Mouse (Mus musculus): ENCODE measurements around the gene Tmem274. TPM values are rescaled to one million over a fixed set of nuclear protein-coding genes. Genes with fewer than 3 reads are reported as not detected.
"Not testable (repeated sequence)": the region's sequence is repeated elsewhere in the genome, so short reads cannot be mapped to it uniquely, and the experiment has no call there.

Gene Tmem274
- total and polyA plus RNA-seq, 3 experiments = not detected

GRCm38 (mm10) chr4:149460475-149460874 is 16.7 kb upstream of the Tmem274 start:
- H3K27me3 ChIP-seq (ENCODE audit: control insufficient read depth, insufficient read depth, low read length); H3K36me3 ChIP-seq (ENCODE audit: control insufficient read depth, insufficient read depth, low read length); H3K4me3 ChIP-seq; H3K9ac ChIP-seq (ENCODE audit: low read depth, low read length); H3K27ac ChIP-seq; H3K79me2 ChIP-seq (replicated peaks; ENCODE audit: control insufficient read depth, insufficient read depth, low read length); DNase-seq: not testable (repeated sequence)
- TF ChIP-seq CTCF (IDR thresholded peaks at IDR 0.05) = peak; percentile 50
- peaks cover 22% of the 10 kb centered on the region for H3K4me1 ChIP-seq (ENCODE audit: control insufficient read depth, insufficient read depth, low read length)
- WGBS = 96% methylated on average over 2 of the region's 2 CpGs
- intact Hi-C loops (cut with DNase I) = loop anchor here (10.0 kb wide), 1 partner anchor 626 kb away; no protein-coding TSS in a partner anchor

- Histone ChIP-seq H3K79me2 (replicated peaks; ENCODE audit: control insufficient read depth, insufficient read depth, low read length) (no peaks in the 10 kb centered on the region), H3K4me1 (ENCODE audit: control insufficient read depth, insufficient read depth, low read length) (peaks cover 18% of the 10 kb centered on the region), H3K36me3 (ENCODE audit: control insufficient read depth, insufficient read depth, low read length) (peaks cover 3% of the 10 kb centered on the region; the same call in 1 of the 2 replicates), H3K4me3 (no peak overlapping the region), H3K27ac (peak overlapping the region; percentile 28; the same call in 1 of the 2 replicates), H3K9ac (ENCODE audit: low read depth, low read length) (no peak overlapping the region), H3K27me3 (ENCODE audit: control insufficient read depth, insufficient read depth, low read length) (no peaks in the 10 kb centered on the region)
- DNase-seq = peak in 1 of 2 experiments; percentile 53
- intact Hi-C loops (cut with DNase I) = loop anchor here (2.0 to 10.0 kb wide), 2 partner anchors 23 to 627 kb away; partner anchors contain the start of genes Lzic and Nmnat1
- WGBS = 27% methylated on average over 7 of the region's 7 CpGs
- TF ChIP-seq CTCF (IDR thresholded peaks at IDR 0.05) = no peak
- TF ChIP-seq EP300 (IDR thresholded peaks at IDR 0.05; ENCODE audit: insufficient read depth, low read depth, low read length) = no peak
- TF ChIP-seq POLR2A (IDR thresholded peaks at IDR 0.05; ENCODE audit: insufficient read depth, low read depth, low read length) = no peak
Observed at GRCm38 (mm10) chr4:149461579-149462304, 15.4 kb upstream of the Tmem274 start.

- Histone ChIP-seq H3K4me1 (ENCODE audit: control insufficient read depth, insufficient read depth, low read length) (peaks cover 14% of the 10 kb centered on the region), H3K4me3 (no peak overlapping the region), H3K79me2 (replicated peaks; ENCODE audit: control insufficient read depth, insufficient read depth, low read length) (no peaks in the 10 kb centered on the region), H3K27me3 (ENCODE audit: control insufficient read depth, insufficient read depth, low read length) (no peaks in the 10 kb centered on the region), H3K9ac (ENCODE audit: low read depth, low read length) (no peak overlapping the region), H3K36me3 (ENCODE audit: control insufficient read depth, insufficient read depth, low read length) (peaks cover 3% of the 10 kb centered on the region; the same call in 1 of the 2 replicates), H3K27ac (peak overlapping the region; percentile 28; the same call in 1 of the 2 replicates)
- intact Hi-C loops (cut with DNase I) = loop anchor here (2.0 to 10.0 kb wide), 2 partner anchors 22 to 628 kb away; partner anchors contain the start of genes Lzic and Nmnat1
- TF ChIP-seq EP300 (IDR thresholded peaks at IDR 0.05; ENCODE audit: insufficient read depth, low read depth, low read length) (no peak), POLR2A (IDR thresholded peaks at IDR 0.05; ENCODE audit: insufficient read depth, low read depth, low read length) (no peak), CTCF (IDR thresholded peaks at IDR 0.05) (no peak)
- WGBS = 73% methylated on average over 6 of the region's 6 CpGs
- DNase-seq = no peak
Observed at GRCm38 (mm10) chr4:149462305-149462971, 14.7 kb upstream of the Tmem274 start.

GRCm38 (mm10) chr4:149463435-149463950 is 13.7 kb upstream of the Tmem274 start:
- Histone ChIP-seq H3K36me3 (ENCODE audit: control insufficient read depth, insufficient read depth, low read length) (0 out of 2 replicates have a peak, but pooled peaks cover under 1% of the 10 kb centered on the region), H3K27ac (no peak overlapping the region), H3K4me3 (no peak overlapping the region), H3K4me1 (ENCODE audit: control insufficient read depth, insufficient read depth, low read length) (peaks cover 11% of the 10 kb centered on the region), H3K9ac (ENCODE audit: low read depth, low read length) (no peak overlapping the region), H3K79me2 (replicated peaks; ENCODE audit: control insufficient read depth, insufficient read depth, low read length) (no peaks in the 10 kb centered on the region), H3K27me3 (ENCODE audit: control insufficient read depth, insufficient read depth, low read length) (no peaks in the 10 kb centered on the region)
- no peak for DNase-seq
- 61% methylated on average over 6 of the region's 6 CpGs for WGBS
- intact Hi-C loops (cut with DNase I) = loop anchor here (2.0 to 10.0 kb wide), 2 partner anchors 21 to 629 kb away; partner anchors contain the start of genes Lzic and Nmnat1
- no peak for TF ChIP-seq EP300 (IDR thresholded peaks at IDR 0.05; ENCODE audit: insufficient read depth, low read depth, low read length)
- TF ChIP-seq POLR2A (IDR thresholded peaks at IDR 0.05; ENCODE audit: insufficient read depth, low read depth, low read length) = no peak
- TF ChIP-seq CTCF (IDR thresholded peaks at IDR 0.05) = no peak

- WGBS = 96% methylated on average over 3 of the region's 3 CpGs
Observed at GRCm38 (mm10) chr4:149469557-149469956, 7.6 kb upstream of the Tmem274 start.

More at GRCm38 (mm10) chr4:149469557-149469956, 7.6 kb upstream of the Tmem274 start:
- Histone ChIP-seq H3K79me2 (replicated peaks; ENCODE audit: control insufficient read depth, insufficient read depth, low read length) (no peaks in the 10 kb centered on the region), H3K36me3 (ENCODE audit: control insufficient read depth, insufficient read depth, low read length) (no peaks in the 10 kb centered on the region), H3K4me1 (ENCODE audit: control insufficient read depth, insufficient read depth, low read length) (no peaks in the 10 kb centered on the region), H3K9ac (ENCODE audit: low read depth, low read length) (no peak overlapping the region), H3K4me3 (no peak overlapping the region), H3K27me3 (ENCODE audit: control insufficient read depth, insufficient read depth, low read length) (no peaks in the 10 kb centered on the region), H3K27ac (no peak overlapping the region)
- no peak for DNase-seq
- intact Hi-C loops (cut with DNase I) = loop anchor here (10.0 kb wide), 1 partner anchor 635 kb away; no protein-coding TSS in a partner anchor
- no peak for TF ChIP-seq POLR2A (IDR thresholded peaks at IDR 0.05; ENCODE audit: insufficient read depth, low read depth, low read length)
- no peak for TF ChIP-seq CTCF (IDR thresholded peaks at IDR 0.05)
- no peak for TF ChIP-seq EP300 (IDR thresholded peaks at IDR 0.05; ENCODE audit: insufficient read depth, low read depth, low read length)

Measured in heart, adult 2 months (tissue).